Mouse (Mus musculus) mature B cell (primary cell): ENCODE results near the gene Nup85.

Experiments used
- in situ Hi-C: fragments of 300-500 bp; cut with MboI; formaldehyde crosslinking; loops from 2 replicates; pipeline ENCODE4 v1.14.3; 2019

Gene Nup85

DNA sequence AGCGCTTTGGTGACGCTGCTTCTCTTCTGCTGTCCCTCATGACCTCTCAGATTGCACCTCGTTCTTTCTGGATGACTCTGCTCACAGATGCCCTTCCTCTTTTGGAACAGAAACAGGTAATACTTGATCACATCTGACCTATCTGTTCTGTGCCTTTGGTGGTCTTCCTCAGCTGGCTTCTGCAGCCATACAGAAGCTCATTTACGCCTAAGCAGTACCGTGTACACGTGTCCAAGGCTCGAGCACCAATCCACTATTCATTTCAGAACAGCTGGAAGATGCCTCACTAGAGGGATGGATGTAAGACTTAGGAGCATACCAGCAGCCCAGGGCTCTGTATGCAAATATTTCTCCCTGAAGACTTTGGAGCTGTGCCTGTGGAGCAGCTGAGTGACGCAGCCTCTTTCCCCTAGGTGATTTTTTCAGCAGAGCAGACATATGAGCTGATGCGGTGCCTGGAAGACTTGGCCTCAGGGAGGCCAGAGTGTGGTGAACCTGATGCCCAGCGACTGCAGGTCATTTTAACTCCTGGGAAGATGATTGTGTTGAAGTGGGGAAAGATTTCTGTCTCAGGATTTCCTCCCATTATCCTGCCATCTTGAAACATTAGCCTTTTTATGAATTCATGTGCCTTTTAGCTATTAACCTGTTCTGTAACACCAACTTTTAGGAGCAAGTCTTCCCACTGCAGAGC, 18.8 kb downstream of the Nup85 start:
- in situ Hi-C loops: no loop called here

GRCm38 (mm10) chr11:115584376-115585073, 20.3 kb downstream of the Nup85 start:
- in situ Hi-C loops: no loop called here

DNA sequence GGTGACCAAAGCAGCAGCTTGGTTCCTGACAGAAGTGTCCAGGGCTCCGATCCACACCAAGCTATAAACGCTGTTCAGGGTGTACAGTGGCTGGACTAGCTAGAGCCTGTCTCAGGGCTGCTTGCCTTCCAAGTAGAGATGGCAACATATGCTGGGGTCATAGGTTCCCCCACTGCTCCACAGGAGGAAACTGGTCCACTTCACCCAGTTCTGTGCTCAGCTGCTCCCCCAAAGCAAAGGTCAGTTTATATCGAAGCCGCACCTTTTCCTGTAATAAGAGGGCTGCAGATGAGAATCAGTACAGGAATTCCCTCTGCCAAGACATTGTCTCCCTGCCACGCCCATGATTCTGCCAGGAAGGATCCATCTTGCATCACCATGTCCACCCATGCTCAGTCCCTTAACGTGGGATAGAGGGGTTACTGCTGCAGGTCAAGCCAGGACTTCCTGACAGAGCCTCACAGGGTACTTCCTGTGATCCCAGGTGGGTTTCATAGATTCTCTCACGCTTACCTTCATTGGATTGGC, 21.4 kb downstream of the Nup85 start:
- in situ Hi-C loops: no loop called here

- in situ Hi-C loops: no loop called here
Measured at GRCm38 (mm10) chr11:115586403-115586802, 22.2 kb downstream of the Nup85 start.

GRCm38 (mm10) chr11:115587984-115588383, 23.8 kb downstream of the Nup85 start:
- in situ Hi-C loops: no loop called here

DNA sequence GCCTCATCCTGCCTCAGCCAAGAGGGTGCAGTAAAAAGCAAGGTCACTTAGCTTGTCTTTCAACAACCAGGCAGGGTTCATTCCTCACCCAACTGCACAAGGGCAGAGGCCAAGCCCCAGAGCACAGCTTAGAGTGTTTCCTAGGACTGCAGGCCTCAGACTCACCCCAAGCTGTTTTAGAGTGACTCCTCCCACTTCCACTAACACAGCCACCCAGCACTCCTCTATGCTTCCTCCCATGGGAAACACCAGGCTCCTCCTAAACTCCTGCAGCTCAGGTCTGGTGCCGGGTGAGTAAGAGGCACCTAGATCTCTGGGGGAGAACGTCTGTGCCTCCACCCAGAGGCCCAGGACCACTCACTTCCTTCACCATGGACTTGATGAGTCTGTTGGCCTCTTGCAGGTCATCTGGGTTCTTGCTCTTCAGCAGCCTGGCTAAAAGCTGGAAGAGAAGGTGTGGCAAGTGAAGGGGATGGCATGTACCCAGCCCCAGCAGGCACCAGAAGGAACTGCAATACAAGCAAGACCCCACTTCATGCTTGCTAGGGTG, 26.4 kb downstream of the Nup85 start:
- in situ Hi-C loops: no loop called here

- in situ Hi-C loops: no loop called here
Measured at GRCm38 (mm10) chr11:115595209-115595608, 31.0 kb downstream of the Nup85 start.

DNA sequence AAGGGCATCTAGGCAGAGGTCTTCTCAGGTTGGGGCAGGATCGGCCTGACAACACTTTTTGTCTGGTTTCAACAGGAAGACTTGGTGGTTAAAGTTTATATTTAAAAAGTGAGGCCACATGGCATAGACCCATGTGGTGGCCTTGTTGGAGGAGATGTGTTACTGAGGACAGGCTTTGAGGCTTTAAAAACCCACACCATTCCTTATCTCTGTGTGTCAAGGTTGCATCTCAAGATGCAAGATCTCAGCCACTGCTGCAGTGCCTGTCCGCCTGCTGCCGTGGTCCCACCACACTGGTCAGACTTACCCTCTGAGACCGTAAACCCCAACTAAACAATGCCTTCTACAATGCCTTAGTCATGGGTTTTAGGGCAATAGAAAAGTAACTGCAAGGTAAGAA, 34.1 kb downstream of the Nup85 start:
- in situ Hi-C loops: no loop called here

DNA sequence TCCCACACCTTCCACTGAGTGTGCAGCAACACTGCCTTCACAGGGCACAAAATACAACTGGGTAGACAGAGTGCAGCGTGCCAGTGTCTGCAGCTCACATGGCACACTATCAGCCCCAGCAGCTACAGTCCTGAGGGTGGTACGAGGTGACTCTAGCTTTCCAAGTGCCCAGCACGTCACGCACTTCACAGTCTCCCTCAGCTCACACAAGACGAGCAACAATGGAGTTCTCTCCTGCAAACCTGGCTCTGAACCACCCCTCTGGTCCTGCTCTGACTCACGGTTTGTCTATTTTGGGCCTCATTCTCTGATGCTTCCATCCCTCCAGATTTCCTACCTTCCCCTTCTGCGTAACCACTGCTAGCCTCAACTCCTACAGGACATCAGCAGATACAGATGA, 35.5 kb downstream of the Nup85 start:
- in situ Hi-C loops: no loop called here

DNA sequence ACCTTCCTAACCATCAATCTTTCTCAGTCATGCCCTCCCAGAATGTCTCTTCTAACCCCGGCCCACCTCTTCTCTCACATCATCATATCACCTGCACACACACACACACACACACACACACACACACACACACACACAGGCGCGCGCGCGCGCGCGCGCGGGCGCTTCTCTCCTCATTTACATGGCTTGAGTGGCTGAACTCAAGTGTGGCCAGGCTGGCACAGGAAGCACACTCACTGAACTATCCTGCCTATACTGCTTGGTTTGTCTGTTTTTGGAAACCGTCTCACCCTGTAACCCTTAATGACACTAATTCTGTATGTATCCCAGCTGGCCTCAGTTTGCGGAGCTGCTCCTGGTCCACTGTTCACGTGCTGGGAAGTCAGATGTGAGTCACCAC, 36.5 kb downstream of the Nup85 start:
- in situ Hi-C loops: no loop called here

DNA sequence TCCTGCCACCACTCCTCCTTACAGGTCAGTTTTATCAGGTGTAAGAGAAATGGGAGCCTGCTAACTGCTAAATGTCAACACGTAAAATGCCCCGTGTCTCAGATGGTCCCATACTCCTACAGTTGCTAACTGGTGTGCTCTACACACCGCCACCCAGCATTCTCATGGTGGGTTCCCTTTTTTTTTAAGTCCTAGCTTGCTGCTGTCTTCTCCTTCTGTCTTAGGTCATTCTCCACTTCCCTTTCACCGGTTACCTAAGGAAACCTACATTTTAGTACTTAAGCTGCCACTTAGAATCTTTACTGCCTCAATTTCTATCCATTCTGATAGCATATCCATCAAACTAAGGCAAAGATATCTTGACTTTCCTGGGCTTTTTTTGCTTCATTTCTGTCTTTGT, 36.9 kb downstream of the Nup85 start:
- in situ Hi-C loops: no loop called here

GRCm38 (mm10) chr11:115603128-115603475, 38.9 kb downstream of the Nup85 start:
- in situ Hi-C loops: no loop called here

DNA sequence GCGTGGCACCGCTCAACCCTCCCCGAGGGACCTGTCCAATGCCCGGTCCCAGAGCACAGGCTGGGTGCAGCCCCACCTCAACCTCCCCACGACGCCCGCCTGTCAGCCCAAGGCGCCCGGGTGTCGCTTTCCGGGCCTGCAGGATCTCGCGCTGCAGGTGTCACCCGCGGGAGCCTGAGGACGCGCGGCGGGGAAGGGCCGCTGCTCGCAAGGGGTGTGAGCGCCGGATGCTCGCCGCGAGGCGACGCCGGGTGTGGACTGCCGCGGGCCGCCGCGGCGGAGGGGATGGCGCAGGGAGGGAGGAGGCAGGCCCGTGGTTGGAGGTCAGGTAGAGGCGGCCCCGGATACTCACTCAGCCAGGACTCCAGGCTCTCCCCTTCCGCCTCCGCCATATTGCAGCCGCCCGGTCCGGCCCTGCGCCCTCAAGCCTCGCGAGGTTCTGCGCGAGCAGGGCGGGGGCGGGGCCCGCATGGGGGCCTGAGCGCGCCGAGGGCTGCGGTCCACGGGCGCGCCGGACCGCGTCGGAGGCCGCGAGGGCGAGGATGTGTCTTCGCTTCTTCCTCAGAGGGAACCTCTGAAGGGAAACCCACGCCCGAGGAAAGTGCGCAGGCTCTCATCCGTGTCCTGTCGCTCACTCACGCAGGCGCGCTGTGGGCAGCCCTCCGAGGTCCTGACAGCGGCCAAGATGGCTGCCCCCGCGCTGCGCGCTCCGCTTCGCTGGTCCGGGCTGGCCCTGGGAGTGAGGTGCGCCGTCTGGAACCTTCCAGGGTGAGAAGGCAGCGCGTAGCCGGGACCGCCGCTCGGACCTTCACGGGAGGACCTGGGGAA, 39.5 kb downstream of the Nup85 start, which contains the start of the genes Mrps7 and Gga3:
TSS of gene Mrps7 (plus strand) at position 450 of the 828 bp plus-strand sequence.
TSS of gene Gga3 (minus strand) at position 576 of the 828 bp plus-strand sequence.
- in situ Hi-C loops: no loop called here

- in situ Hi-C loops: no loop called here
Measured at GRCm38 (mm10) chr11:115604304-115604696, 40.1 kb downstream of the Nup85 start.

DNA sequence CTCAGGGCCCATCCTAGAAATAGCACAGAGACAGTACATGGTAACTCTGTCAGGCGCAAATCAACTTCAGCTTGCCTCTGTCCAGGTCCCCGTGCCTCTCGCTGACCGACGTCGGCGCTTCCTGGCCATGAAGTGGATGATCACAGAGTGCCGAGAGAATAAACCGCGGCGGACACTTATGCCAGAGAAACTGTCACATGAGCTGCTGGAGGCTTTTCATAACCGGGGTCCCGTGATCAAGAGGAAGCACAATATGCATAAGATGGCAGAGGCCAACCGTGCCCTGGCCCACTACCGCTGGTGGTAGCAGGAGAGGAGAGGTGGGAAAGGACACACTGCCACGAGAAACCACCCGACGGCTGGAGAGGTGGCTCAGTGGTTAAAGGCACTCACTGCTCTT, 42.5 kb downstream of the Nup85 start:
- in situ Hi-C loops: no loop called here

DNA sequence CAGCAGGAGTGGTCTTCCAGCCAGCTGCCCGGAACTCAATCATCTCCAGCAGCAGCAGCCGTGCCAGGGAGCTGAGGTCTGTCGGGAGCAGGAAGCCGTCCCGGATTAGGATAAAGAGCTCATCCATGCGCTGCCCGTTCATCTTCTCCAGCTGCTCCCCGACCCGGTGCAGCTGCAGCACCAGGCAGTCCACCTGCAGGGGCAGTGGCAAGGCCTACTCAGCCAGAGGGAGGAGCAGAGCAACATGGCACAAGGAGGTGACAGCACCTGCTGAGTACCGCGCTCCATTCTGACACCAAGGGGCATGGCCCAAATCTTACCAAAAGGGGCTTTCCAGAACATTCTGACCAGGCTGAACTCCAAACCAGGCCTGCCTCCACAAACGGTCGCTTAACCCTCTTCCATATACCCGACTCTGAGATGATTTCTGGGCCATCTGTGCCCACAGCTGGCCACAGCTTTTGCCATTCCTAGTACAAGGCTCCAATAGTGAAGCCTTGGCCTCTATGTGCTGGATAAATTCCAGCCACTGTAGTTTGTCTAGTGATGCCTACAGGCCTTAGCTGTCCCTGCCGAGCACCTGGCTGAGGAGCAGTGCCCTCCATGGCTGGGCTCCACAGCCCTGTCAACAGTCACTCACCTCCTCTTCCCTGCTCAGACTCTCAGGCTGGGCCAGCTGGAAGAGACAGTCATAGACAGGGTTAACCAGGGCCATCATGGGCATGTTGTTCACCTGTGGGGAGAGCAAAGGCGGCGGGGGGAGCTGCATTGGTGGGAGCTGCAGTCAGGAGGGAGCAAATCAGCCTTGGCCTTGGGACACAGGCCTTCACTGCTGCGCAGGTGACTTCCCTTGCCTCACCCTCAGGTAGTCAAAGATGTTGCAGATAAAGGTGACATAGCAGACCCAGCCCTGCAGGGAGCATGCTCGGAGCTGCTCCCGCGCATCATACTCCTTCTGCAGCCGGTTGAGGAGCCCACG, 44.5 kb downstream of the Nup85 start:
- in situ Hi-C loops: no loop called here

DNA sequence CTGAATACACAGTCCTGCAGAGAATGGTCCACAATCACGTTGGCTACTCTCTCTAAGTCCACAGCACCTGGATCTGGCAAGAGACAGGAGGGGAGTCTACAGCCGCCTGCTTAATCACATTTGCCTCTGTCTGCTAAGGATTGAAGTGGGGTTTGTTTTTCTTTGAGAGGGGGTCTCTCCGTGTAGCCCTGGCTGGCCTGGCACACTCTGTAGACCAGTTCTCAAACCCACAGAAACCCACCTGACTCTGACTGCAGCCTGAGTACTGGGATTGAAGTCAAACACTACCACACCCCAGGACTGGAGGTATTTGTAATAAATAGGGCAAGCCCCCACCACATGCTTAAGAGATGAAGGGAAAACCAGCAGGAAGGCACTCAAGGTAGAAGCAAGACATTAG, 45.3 kb downstream of the Nup85 start:
- in situ Hi-C loops: no loop called here

- in situ Hi-C loops: no loop called here
Measured at GRCm38 (mm10) chr11:115611173-115611572, 46.9 kb downstream of the Nup85 start.

GRCm38 (mm10) chr11:115612059-115612409, 47.8 kb downstream of the Nup85 start:
- in situ Hi-C loops: no loop called here

DNA sequence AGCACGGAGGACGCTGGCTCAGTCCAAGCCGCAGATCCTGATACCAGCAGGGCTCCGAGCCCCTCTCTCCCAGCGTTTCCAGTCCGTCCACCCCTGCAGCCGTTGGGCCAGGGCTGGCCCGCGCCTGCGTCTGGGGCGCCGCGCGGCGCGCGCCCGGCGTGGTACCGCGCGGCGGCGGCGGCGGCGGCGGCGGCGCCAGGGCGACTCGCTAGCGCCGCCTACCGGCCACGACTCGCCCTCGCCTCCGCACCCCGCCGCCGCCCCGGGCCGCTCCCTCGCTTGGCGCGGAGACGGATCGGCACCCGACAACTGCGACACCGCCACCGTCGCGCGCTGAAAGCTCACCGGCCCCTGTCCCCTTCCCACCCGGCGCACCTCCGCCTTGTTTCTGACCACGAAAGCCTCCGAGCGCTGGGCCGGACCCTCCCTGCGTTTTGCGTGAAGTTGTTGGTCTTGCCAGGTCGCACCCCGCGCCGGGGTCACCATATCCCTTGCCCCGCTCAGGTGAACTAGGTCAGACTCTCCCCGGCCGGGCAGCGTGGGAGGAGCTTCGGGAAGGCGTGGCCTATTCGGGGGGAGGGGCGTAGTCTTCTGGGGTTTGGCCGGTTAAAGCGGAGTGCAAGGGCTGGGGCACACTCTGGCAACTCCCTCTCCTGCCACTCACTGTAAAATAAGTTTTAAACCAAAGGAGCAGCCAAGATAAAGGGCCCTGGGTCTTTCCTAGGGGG, 48.3 kb downstream of the Nup85 start, which contains the start of gene Mif4gd:
TSS of gene Mif4gd (minus strand) at position 560 of the 728 bp plus-strand sequence.
- in situ Hi-C loops: no loop called here
